Mouse (Mus musculus) erythroid progenitor cell, adult 5-6 weeks (primary cell): ENCODE results near the gene Vmn1r100. TPM values are rescaled to one million over a fixed set of nuclear protein-coding genes. Genes with fewer than 3 reads are reported as not detected.
"Not testable (repeated sequence)": the region's sequence is repeated elsewhere in the genome, so short reads cannot be mapped to it uniquely, and the experiment has no call there.

Experiments used
- ATAC-seq: replicated peaks from 2 replicates; pipeline ENCODE4 v1.8.0; 2016; ENCODE audit warnings: moderate number of reproducible peaks, mild to moderate bottlenecking, moderate TSS enrichment, inconsistent platforms; ENCODE audit not compliant: poor library complexity, low FRiP score, severe bottlenecking
- total RNA-seq, 2 experiments: library from RNA; stranded (forward) in 1 of 2; stranded (reverse) in 1 of 2; fragments of 150-400 nt in 1 of 2; fragments of 186-747, 209-891 nt in 1 of 2; gene quantifications; 2 replicates each; pipeline versions ENCODE4 v1.2.3 to v1.2.4; 2015 to 2017; ENCODE audit warnings: low replicate concordance in 2 of 2

Vmn1r100 gene
- total RNA-seq (2015; ENCODE audit: low replicate concordance) (not detected in 2 replicates), total RNA-seq (2017; ENCODE audit: low replicate concordance) (not detected in 2 replicates)

GRCm38 (mm10) chr7:20417642-20418041 lies at the start of gene Vmn1r100:
Gene Vmn1r100, plus strand, starts transcription at chr7:20417942.
- not testable (repeated sequence) for ATAC-seq

- not testable (repeated sequence) for ATAC-seq
Observed at GRCm38 (mm10) chr7:20375310-20375709, 42.4 kb upstream of the Vmn1r100 start, which contains the start of gene Gm5728. Gene Gm5728, minus strand, starts transcription at chr7:20375410.

DNA sequence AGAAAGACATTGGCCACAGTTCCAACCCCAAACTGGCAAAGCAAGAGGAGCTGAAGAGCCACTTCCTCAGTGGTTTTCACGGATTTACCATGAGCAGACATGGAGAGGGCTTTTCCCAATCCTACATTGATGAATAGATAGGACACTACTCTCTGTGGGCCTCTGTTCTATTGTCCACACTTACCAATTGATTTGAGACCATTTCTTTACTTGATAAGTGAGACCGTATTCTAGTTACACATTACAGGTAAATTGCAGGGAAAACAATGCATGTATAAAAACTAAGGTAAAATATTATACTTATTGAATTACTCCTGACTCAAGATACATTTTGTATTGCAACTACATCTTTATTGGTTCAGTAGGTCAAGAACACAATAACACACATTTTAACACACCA lies 24.8 kb downstream of the Vmn1r100 start, which contains the start of gene Vmn1r101:
Vmn1r101 (minus strand) TSS at position 101 of the 400 bp plus-strand sequence.
- ATAC-seq = not testable (repeated sequence)

Other genes with a start within 250 kb of the Vmn1r100 start
- not detected in 2 replicates for gene Vmn1r94, start 249.6 kb upstream of the Vmn1r100 start, total RNA-seq (2015; ENCODE audit: low replicate concordance)
- gene Vmn1r94, start 249.6 kb upstream of the Vmn1r100 start, total RNA-seq (2017; ENCODE audit: low replicate concordance) = not detected in 2 replicates
- gene Vmn1r95, start 224.2 kb upstream of the Vmn1r100 start, total RNA-seq (2015; ENCODE audit: low replicate concordance) = not detected in 2 replicates
- not detected in 2 replicates for gene Vmn1r95, start 224.2 kb upstream of the Vmn1r100 start, total RNA-seq (2017; ENCODE audit: low replicate concordance)
- not detected in 2 replicates for gene Gm6164, start 212.3 kb upstream of the Vmn1r100 start, total RNA-seq (2015; ENCODE audit: low replicate concordance)
- not detected in 2 replicates for gene Gm6164, start 212.3 kb upstream of the Vmn1r100 start, total RNA-seq (2017; ENCODE audit: low replicate concordance)
- gene Gm4498, start 184.1 kb upstream of the Vmn1r100 start, total RNA-seq (2015; ENCODE audit: low replicate concordance) = not detected in 2 replicates
- not detected in 2 replicates for gene Gm4498, start 184.1 kb upstream of the Vmn1r100 start, total RNA-seq (2017; ENCODE audit: low replicate concordance)
- gene Gm5890, start 155.1 kb upstream of the Vmn1r100 start, total RNA-seq (2015; ENCODE audit: low replicate concordance) = not detected in 2 replicates
- not detected in 2 replicates for gene Gm5890, start 155.1 kb upstream of the Vmn1r100 start, total RNA-seq (2017; ENCODE audit: low replicate concordance)
- not detected in 2 replicates for gene Gm4133, start 83.9 kb upstream of the Vmn1r100 start, total RNA-seq (2015; ENCODE audit: low replicate concordance)
- not detected in 2 replicates for gene Gm4133, start 83.9 kb upstream of the Vmn1r100 start, total RNA-seq (2017; ENCODE audit: low replicate concordance)
- gene Gm5728, start 42.5 kb upstream of the Vmn1r100 start, total RNA-seq (2015; ENCODE audit: low replicate concordance) = not detected in 2 replicates
- not detected in 2 replicates for gene Gm5728, start 42.5 kb upstream of the Vmn1r100 start, total RNA-seq (2017; ENCODE audit: low replicate concordance)
- gene Vmn1r101, start 24.7 kb downstream of the Vmn1r100 start, total RNA-seq (2015; ENCODE audit: low replicate concordance) = not detected in 2 replicates
- gene Vmn1r101, start 24.7 kb downstream of the Vmn1r100 start, total RNA-seq (2017; ENCODE audit: low replicate concordance) = not detected in 2 replicates
- not detected in 2 replicates for gene Gm10670, start 57.0 kb downstream of the Vmn1r100 start, total RNA-seq (2015; ENCODE audit: low replicate concordance)
- not detected in 2 replicates for gene Gm10670, start 57.0 kb downstream of the Vmn1r100 start, total RNA-seq (2017; ENCODE audit: low replicate concordance)
- gene Vmn1r103, start 92.6 kb downstream of the Vmn1r100 start, total RNA-seq (2015; ENCODE audit: low replicate concordance) = not detected in 2 replicates
- gene Vmn1r103, start 92.6 kb downstream of the Vmn1r100 start, total RNA-seq (2017; ENCODE audit: low replicate concordance) = not detected in 2 replicates
- not detected in 2 replicates for gene Vmn1r104, start 115.9 kb downstream of the Vmn1r100 start, total RNA-seq (2015; ENCODE audit: low replicate concordance)
- gene Vmn1r104, start 115.9 kb downstream of the Vmn1r100 start, total RNA-seq (2017; ENCODE audit: low replicate concordance) = not detected in 2 replicates
- not detected in 2 replicates for gene Gm5726, start 127.8 kb downstream of the Vmn1r100 start, total RNA-seq (2015; ENCODE audit: low replicate concordance)
- not detected in 2 replicates for gene Gm5726, start 127.8 kb downstream of the Vmn1r100 start, total RNA-seq (2017; ENCODE audit: low replicate concordance)
- not detected in 2 replicates for gene Gm4141, start 158.3 kb downstream of the Vmn1r100 start, total RNA-seq (2015; ENCODE audit: low replicate concordance)
- gene Gm4141, start 158.3 kb downstream of the Vmn1r100 start, total RNA-seq (2017; ENCODE audit: low replicate concordance) = not detected in 2 replicates
- not detected in 2 replicates for gene Gm4513, start 181.1 kb downstream of the Vmn1r100 start, total RNA-seq (2015; ENCODE audit: low replicate concordance)
- not detected in 2 replicates for gene Gm4513, start 181.1 kb downstream of the Vmn1r100 start, total RNA-seq (2017; ENCODE audit: low replicate concordance)